Mouse (Mus musculus): ENCODE data around the gene Vamp1. TPM values are rescaled to one million over a fixed set of nuclear protein-coding genes. Genes with fewer than 3 reads are reported as not detected.

The Vamp1 gene
- total and polyA plus RNA-seq, 2 experiments from 2014 or later, result 40.5 to 47.6 TPM

- Histone ChIP-seq H3K4me3 (ENCODE audit: low read depth, low read length) (no peak overlapping the region), H3K9me3 (ENCODE audit: low read length) (no peaks in the 10 kb centered on the region), H3K4me2 (ENCODE audit: low read depth, low read length, poor library complexity, severe bottlenecking) (no peak overlapping the region), H3K27me3 (ENCODE audit: insufficient read depth, low read length) (no peaks in the 10 kb centered on the region), H3K36me3 (ENCODE audit: insufficient read depth, low read length) (no peaks in the 10 kb centered on the region), H3K27ac (ENCODE audit: low read depth, low read length) (no peak overlapping the region), H3K9ac (replicated peaks; ENCODE audit: low read length, poor library complexity, severe bottlenecking) (no peak overlapping the region), H3K4me1 (ENCODE audit: insufficient read depth, low read length) (no peaks in the 10 kb centered on the region)
- ATAC-seq (ENCODE audit: low FRiP score) (no peak), DNase-seq (ENCODE audit: low spot score) (no peak)
- 92% methylated on average over 5 of the region's 5 CpGs for WGBS
- TF ChIP-seq CTCF (IDR thresholded peaks at IDR 0.05), result no peak
Measured at GRCm38 (mm10) chr6:125239547-125239946, 24.2 kb downstream of the Vamp1 start.

DNA sequence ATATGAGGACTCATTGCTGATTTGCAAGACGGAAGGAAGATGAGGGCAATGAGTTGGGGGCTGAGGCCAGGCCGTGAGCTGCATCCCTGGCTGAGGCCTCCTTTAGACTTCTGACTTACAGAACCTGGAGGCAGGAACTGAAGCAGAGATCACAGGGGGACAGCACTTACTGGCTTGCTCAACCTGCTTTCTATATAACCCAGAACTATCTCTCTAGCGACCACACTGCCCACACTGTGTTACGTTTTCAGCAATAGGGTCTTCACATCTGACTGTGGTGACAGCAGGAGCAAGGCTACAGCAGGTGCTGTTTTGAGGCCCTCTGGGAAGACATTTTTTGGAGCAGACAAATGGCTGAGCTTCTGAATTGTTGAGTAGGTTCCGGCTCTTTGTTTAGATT lies 25.3 kb downstream of the Vamp1 start:
- ATAC-seq (ENCODE audit: low FRiP score) (no peak), DNase-seq (ENCODE audit: low spot score) (no peak)
- no peak overlapping the region for H3K27ac ChIP-seq (ENCODE audit: low read depth, low read length)
- no peak for TF ChIP-seq CTCF (IDR thresholded peaks at IDR 0.05)
- no peaks in the 10 kb centered on the region for H3K27me3 ChIP-seq (ENCODE audit: insufficient read depth, low read length)
- H3K4me1 ChIP-seq (ENCODE audit: insufficient read depth, low read length), result no peaks in the 10 kb centered on the region
- no peak overlapping the region for H3K4me2 ChIP-seq (ENCODE audit: low read depth, low read length, poor library complexity, severe bottlenecking)
- WGBS, result 89% methylated on average over 5 of the region's 5 CpGs
- no peak overlapping the region for H3K9ac ChIP-seq (replicated peaks; ENCODE audit: low read length, poor library complexity, severe bottlenecking)
- H3K4me3 ChIP-seq (ENCODE audit: low read depth, low read length), result no peak overlapping the region
- no peaks in the 10 kb centered on the region for H3K36me3 ChIP-seq (ENCODE audit: insufficient read depth, low read length)
- no peaks in the 10 kb centered on the region for H3K9me3 ChIP-seq (ENCODE audit: low read length)

DNA sequence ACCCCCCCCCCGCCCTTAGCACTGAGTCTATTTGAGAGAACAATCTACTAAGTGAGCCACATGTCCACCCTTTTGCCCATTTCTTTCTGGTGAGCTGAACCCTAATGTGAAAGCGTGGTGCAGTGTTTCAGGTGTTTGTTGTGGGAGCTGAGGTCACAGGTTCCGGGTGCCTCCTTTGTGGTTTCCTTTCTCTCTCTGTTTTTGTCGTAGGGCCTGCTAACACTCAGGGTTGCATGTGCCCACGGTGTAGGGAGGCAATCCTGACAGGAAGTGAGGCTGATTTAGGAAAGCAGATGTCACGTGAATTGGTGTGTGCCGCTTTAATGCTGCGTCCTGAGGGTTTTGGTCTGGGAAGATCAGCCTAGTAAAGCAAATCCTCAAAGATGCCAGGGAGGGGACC lies 26.2 kb downstream of the Vamp1 start:
- Histone ChIP-seq H3K27ac (ENCODE audit: low read depth, low read length) (no peak overlapping the region), H3K4me2 (ENCODE audit: low read depth, low read length, poor library complexity, severe bottlenecking) (no peak overlapping the region), H3K4me1 (ENCODE audit: insufficient read depth, low read length) (no peaks in the 10 kb centered on the region), H3K27me3 (ENCODE audit: insufficient read depth, low read length) (no peaks in the 10 kb centered on the region), H3K9ac (replicated peaks; ENCODE audit: low read length, poor library complexity, severe bottlenecking) (no peak overlapping the region), H3K9me3 (ENCODE audit: low read length) (no peaks in the 10 kb centered on the region), H3K4me3 (ENCODE audit: low read depth, low read length) (no peak overlapping the region), H3K36me3 (ENCODE audit: insufficient read depth, low read length) (no peaks in the 10 kb centered on the region)
- no peak for ATAC-seq (ENCODE audit: low FRiP score)
- DNase-seq (ENCODE audit: low spot score), result no peak
- no peak for TF ChIP-seq CTCF (IDR thresholded peaks at IDR 0.05)
- 83% methylated on average over 8 of the region's 8 CpGs for WGBS

DNA sequence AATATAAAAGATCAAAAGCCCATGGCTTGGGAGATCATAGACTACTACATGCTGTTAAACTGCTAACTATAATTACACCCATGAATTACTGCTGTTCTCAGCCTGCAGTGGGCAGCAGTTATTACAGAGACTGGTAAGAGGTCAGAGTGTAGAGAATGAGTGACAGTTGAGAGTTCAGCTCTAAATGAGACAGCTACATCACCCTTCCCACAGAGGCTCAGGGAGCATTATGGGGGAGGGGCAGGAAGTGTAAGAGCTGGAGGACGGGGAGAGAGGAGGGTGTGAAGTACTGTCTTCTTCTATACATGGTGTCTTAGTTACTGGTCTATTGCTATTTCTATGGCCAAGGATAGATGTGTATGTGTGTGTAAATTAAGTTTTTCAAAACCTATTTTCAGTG lies 29.2 kb downstream of the Vamp1 start:
- no peak overlapping the region for H3K4me3 ChIP-seq (ENCODE audit: low read depth, low read length)
- ATAC-seq (ENCODE audit: low FRiP score) (no peak), DNase-seq (ENCODE audit: low spot score) (no peak)
- no peak overlapping the region for H3K27ac ChIP-seq (ENCODE audit: low read depth, low read length)
- WGBS, result 50% methylated on average over 1 of the region's 1 CpGs
- no peaks in the 10 kb centered on the region for H3K9me3 ChIP-seq (ENCODE audit: low read length)
- H3K4me2 ChIP-seq (ENCODE audit: low read depth, low read length, poor library complexity, severe bottlenecking), result no peak overlapping the region
- H3K9ac ChIP-seq (replicated peaks; ENCODE audit: low read length, poor library complexity, severe bottlenecking), result no peak overlapping the region
- H3K27me3 ChIP-seq (ENCODE audit: insufficient read depth, low read length), result no peaks in the 10 kb centered on the region
- TF ChIP-seq CTCF (IDR thresholded peaks at IDR 0.05), result no peak
- no peaks in the 10 kb centered on the region for H3K4me1 ChIP-seq (ENCODE audit: insufficient read depth, low read length)
- no peaks in the 10 kb centered on the region for H3K36me3 ChIP-seq (ENCODE audit: insufficient read depth, low read length)

- no peak overlapping the region for H3K27ac ChIP-seq (ENCODE audit: low read depth, low read length)
- no peaks in the 10 kb centered on the region for H3K27me3 ChIP-seq (ENCODE audit: insufficient read depth, low read length)
- no peak for TF ChIP-seq CTCF (IDR thresholded peaks at IDR 0.05)
- no peaks in the 10 kb centered on the region for H3K4me1 ChIP-seq (ENCODE audit: insufficient read depth, low read length)
- no peak for ATAC-seq (ENCODE audit: low FRiP score)
- H3K36me3 ChIP-seq (ENCODE audit: insufficient read depth, low read length), result no peaks in the 10 kb centered on the region
- no peak for DNase-seq (ENCODE audit: low spot score)
- no peak overlapping the region for H3K4me2 ChIP-seq (ENCODE audit: low read depth, low read length, poor library complexity, severe bottlenecking)
- 90% methylated on average over 3 of the region's 3 CpGs for whole genome bisulfite sequencing
- H3K9ac ChIP-seq (replicated peaks; ENCODE audit: low read length, poor library complexity, severe bottlenecking), result no peak overlapping the region
- H3K4me3 ChIP-seq (ENCODE audit: low read depth, low read length), result no peak overlapping the region
- no peaks in the 10 kb centered on the region for H3K9me3 ChIP-seq (ENCODE audit: low read length)
Measured at GRCm38 (mm10) chr6:125252285-125252684, 36.9 kb downstream of the Vamp1 start.

- no peaks in the 10 kb centered on the region for H3K9me3 ChIP-seq (ENCODE audit: low read length)
- ATAC-seq (ENCODE audit: low FRiP score) (no peak), DNase-seq (ENCODE audit: low spot score) (no peak)
- no peaks in the 10 kb centered on the region for H3K27me3 ChIP-seq (ENCODE audit: insufficient read depth, low read length)
- H3K9ac ChIP-seq (replicated peaks; ENCODE audit: low read length, poor library complexity, severe bottlenecking), result no peak overlapping the region
- no peak overlapping the region for H3K27ac ChIP-seq (ENCODE audit: low read depth, low read length)
- H3K4me3 ChIP-seq (ENCODE audit: low read depth, low read length), result no peak overlapping the region
- H3K4me2 ChIP-seq (ENCODE audit: low read depth, low read length, poor library complexity, severe bottlenecking), result no peak overlapping the region
- no peaks in the 10 kb centered on the region for H3K4me1 ChIP-seq (ENCODE audit: insufficient read depth, low read length)
- no peaks in the 10 kb centered on the region for H3K36me3 ChIP-seq (ENCODE audit: insufficient read depth, low read length)
- no peak for TF ChIP-seq CTCF (IDR thresholded peaks at IDR 0.05)
- WGBS, result 94% methylated on average over 8 of the region's 8 CpGs
Measured at GRCm38 (mm10) chr6:125252711-125253110, 37.4 kb downstream of the Vamp1 start.

Measured in midbrain, postnatal 0 days (tissue).